Mouse (Mus musculus) C2C12 (cell line): ENCODE measurements around the gene Gm13119.
"Not testable (repeated sequence)": the region's sequence is repeated elsewhere in the genome, so short reads cannot be mapped to it uniquely, and the experiment has no call there.

Experiments
- CEBPB ChIP-seq: IDR thresholded peaks from one replicate; pipeline ENCODE4 v1.6.1; 2011; ENCODE audit warnings: low read depth, mild to moderate bottlenecking, control low read depth, moderate library complexity
- CTCF ChIP-seq: IDR thresholded peaks from one replicate; pipeline ENCODE4 v1.5.1; 2011; ENCODE audit not compliant: control insufficient read depth, insufficient read depth, insufficient read length

- TF ChIP-seq CTCF, CEBPB: not testable (repeated sequence)
These were observed 44.9 kb upstream of the Gm13119 start for GRCm38 (mm10) chr4:144312666-144313460.
